Mouse (Mus musculus) spleen, adult 2 months (tissue): Measurements from ENCODE around the gene Il11ra1.

Experiments used
- CTCF ChIP-seq: fragments of 200-500 bp; IDR thresholded peaks from 2 replicates; pipeline ENCODE4 v1.5.1; 2011; ENCODE audit warnings: mild to moderate bottlenecking, inconsistent platforms; ENCODE audit not compliant: insufficient read depth, insufficient read length, insufficient replicate concordance; ENCODE audit errors: extremely low read depth
- POLR2A ChIP-seq: fragments of 200-500 bp; IDR thresholded peaks from 2 replicates; pipeline ENCODE4 v1.6.1; 2011; ENCODE audit warnings: low read depth, low read length, inconsistent platforms

GRCm38 (mm10) chr4:41744131-41744530 lies 44.3 kb downstream of the Il11ra1 start:
- TF ChIP-seq CTCF (no peak), POLR2A (no peak)
